Mouse (Mus musculus) 3T3-L1 (cell line): ENCODE measurements around the gene Slc18b1.

Experiments used
- DNase-seq: peaks from one replicate; pipeline ENCODE4 v3.0.0-alpha.2; 2015; ENCODE audit warnings: low read depth, low spot score

Gene Slc18b1

GRCm38 (mm10) chr10:23796551-23797503 lies at the start of gene Slc18b1:
TSS of gene Slc18b1 (plus strand) at chr10:23796986.
- peak; percentile 35 for DNase-seq

DNA sequence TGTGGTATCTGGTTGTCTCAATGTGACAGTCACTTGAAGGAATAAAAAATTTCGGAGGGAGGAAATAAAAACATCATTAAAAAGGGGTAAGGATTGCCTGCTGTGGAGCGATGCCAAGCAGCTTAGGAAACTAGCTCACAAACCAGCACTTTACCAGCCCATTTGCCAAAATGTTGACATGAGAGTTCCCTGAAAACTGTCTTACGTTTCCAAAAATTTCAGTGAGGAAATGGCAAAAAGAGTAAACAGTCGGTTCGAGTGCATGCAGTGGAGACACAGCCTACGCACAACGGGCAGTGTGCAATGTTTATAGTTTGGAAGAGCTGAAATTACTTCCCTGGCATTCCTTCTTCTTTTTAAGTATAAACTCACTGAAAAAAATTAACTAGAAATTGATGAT lies 42.6 kb upstream of the Slc18b1 start:
- no peak for DNase-seq

DNA sequence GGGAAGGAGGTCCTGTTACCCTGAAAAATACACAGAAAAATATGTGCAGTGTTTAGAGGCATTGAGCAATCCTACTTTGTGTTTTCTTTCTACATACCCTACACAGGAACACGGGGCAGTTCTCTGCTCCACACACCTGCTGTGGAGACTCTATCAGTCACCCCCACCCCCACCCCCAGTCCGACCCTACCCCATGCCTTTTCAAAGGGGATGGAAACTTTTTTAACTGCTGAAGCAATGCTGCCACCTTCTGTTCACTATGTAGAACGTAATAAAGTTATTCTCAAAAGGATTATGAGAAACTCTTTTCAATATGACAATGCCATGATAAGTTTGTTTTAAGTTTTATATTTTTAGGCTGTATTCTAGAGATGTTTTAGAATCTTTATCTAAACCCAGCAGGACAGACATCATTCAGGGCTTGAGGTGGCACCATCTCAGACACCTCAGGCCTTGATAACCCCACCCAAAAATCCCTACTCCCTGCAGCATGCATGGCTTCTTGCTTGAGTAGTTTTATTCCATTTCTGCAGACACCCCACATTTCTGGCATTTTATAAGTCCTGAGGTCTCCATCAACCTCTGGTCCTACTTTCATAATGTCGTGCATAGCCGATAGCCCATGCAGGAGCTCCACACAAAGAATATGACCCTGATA lies 19.4 kb upstream of the Slc18b1 start:
- peak; percentile 29 for DNase-seq

DNA sequence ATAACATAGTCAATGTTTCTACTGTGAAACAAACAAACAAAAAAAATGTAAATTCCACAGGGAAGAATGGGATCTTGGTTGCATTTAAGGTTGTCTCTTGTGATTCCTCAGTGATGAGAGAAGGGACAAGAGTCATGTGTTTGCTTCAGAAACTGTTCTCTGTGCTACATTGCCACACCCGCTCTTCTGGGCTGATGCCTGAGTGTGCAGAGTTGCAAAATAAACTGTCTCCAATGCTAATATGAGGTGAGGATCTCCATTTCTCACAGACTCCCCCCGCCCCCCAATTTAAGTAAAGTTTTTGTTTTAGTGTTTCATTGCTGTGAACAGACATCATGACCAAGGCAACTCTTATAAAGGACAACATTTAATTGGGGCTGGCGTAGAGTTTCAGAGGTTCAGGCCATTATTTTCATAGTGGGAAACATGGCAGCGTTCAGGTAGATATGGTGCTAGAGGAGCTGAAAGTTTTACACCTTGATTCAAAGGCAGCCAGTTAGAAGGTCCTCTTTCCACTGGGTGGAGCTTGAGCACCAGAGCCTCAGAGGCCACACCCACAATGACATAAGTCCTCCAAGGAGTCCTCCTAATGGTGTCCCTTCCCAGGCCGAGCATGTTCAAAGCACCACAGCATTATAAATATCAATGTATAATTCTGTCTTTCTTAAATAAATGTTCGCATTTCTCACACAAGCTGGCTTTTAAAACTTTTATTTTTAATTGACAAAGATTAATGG lies 16.1 kb upstream of the Slc18b1 start:
- DNase-seq = peak; percentile 48

- DNase-seq = no peak
These were observed 14.7 kb upstream of the Slc18b1 start for GRCm38 (mm10) chr10:23781760-23782735.

DNA sequence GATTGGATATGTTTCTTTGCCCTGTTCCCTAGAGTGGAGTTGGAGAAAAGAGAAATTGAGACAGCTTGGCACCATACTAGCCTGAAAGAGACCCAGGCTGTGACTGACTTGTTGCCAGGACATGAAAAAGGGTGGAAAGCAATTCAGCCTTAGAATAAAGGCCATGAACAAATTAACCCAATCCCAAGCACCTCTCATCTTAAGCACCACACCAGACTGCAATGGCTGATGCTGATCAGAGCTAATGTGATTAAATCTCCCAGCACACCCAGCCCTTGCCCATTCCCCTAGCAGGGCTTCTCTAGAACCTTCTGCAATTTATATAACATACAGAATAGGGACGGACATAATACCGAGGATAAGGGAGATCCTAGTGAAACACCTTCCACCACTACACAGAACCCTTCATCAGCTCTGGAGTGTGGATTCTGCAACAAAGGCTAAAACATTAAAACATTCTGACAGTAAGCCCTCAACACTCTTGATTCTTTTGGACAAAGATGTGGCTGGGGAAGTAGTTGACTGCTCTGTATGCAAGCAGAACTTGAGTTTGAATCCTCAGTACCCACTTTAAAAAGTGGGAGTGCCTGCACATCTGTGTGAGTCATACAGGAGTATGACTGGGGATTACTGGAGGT lies 13.8 kb upstream of the Slc18b1 start:
- DNase-seq = no peak

DNA sequence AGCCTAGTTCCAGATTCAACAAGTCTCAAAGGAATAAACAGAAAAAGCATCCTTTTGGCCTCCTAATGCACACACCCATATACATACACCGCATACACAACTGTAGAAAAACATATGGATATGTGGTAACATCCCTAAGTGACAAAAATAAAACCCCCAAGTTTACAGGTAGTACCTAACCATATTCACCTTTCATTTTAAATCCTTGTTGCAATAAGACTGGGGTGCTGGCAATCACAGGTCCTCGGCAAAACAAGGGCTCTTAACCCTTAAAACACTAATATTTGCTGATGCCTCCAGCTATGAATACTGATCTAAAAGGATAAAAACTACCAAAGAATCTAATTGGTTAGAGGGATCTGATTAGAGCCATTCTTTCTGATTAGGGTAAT lies 13.3 kb upstream of the Slc18b1 start:
- peak; percentile 48 for DNase-seq

GRCm38 (mm10) chr10:23784121-23784520 lies 12.7 kb upstream of the Slc18b1 start:
- peak; percentile 29 for DNase-seq

DNA sequence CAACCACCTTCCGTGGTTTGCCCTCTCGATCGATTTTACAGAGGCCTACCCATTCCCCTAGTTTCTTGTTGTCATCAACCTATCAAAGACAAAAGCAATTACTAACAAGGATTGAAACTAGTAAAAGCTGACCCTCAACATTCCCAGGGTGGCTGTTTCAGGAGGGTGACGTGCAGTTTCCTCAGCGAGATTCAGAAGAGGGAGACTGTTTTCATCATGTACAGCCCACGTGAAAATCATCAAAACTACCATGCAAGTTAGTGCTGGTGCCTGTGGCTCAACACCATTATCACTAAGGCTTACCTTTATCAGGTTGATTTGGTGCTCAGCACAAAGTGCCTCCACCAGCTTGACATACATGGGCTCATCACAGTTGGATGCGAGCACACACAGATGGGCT lies 11.2 kb upstream of the Slc18b1 start:
- DNase-seq = peak; percentile 27

GRCm38 (mm10) chr10:23786040-23786439 lies 10.7 kb upstream of the Slc18b1 start:
- peak; percentile 17 for DNase-seq

DNA sequence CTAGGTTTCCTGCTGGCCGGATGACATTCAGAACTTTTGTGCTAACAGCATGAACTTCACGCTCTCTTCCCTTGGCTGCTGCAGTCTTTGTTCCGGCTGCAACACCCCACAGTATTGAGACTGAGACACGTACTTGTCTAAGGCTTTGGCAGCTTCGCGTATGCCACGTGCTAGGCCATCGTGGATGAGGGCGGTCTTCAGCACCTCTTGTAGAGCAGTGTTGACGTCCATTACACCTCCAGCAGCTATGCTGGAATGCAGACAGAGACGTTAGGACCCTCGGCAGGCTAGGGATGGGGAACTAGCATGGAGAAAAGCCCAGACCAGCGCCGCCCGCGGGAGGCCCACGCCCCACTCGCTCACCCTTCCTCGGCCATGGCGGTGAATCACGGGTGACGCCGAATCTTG lies 10.2 kb upstream of the Slc18b1 start:
- DNase-seq = peak; percentile 24

DNA sequence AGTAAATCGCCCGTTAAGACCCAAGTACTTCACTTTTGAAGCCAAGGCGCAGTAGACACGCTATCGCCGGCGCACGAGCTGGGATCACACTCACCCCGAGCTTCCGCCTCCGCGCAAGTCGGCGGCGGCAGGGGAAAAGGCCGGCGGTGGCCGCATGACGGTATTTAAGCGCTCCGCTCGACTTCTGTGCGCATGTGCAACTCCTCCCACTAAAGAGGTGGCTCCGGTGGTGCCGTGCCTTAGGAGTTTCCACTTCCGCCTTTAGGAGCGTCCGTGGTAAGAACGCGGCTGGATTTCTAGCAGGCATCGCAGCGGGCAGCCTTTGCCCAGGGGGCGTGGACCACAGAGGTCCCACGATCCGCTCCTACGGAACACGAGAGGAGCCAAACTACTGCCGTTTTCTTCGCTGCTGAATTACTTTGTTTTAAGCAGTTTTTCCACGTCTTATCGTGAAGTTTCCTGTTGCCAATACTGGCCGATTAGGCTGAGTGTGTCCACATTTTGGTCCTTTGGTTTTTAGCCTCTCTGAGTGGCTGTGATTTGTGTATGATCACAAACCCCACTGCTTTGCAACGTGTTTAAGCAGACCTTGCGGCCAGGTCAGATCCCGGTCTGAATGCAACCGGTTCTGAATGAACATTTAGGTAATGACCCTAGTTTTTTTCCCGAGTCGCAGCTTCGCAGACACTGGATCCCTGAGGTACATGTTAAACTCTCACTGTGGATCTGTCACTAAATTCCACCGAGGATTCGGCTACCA lies 9.5 kb upstream of the Slc18b1 start, which contains the start of gene Rps12:
TSS of gene Rps12 (minus strand) at position 214 of the 760 bp plus-strand sequence.
- DNase-seq = peak; percentile 98

- DNase-seq = peak; percentile 35
These were observed 8.7 kb upstream of the Slc18b1 start for GRCm38 (mm10) chr10:23788056-23788600.

DNA sequence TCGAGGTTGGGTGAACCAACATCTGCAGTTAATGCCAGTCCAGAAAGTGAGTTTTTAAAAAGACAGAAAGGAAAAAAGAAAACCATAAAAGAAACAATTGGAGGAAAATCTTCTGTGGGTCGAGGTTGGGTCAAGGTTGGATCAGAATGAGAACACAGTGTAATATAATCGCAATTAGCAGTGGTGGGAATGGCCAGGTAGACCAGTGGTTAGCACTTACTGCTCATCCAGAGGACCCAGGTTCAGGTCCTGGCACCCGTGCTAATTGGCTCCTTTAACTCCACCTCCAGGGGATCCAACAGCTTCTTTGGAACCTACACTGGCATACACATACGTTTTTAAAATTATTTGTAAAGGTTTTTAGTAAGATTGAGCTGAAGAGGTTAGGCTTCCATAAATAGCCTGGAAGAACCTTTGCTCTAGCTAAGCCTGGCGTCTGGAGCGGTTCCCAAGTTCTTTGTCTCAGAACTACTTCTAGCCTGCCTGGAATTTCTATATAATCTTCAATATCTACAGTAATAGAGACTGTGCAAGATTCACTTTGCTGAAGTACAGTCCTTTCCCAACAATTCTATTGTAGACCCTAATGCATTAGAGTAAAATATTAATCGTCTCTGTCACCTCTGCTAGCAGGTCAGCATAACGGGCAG lies 790 bp upstream of the Slc18b1 start:
- DNase-seq = no peak

- DNase-seq = peak; percentile 48
These were observed 820 bp downstream of the Slc18b1 start for GRCm38 (mm10) chr10:23797606-23798005.

DNA sequence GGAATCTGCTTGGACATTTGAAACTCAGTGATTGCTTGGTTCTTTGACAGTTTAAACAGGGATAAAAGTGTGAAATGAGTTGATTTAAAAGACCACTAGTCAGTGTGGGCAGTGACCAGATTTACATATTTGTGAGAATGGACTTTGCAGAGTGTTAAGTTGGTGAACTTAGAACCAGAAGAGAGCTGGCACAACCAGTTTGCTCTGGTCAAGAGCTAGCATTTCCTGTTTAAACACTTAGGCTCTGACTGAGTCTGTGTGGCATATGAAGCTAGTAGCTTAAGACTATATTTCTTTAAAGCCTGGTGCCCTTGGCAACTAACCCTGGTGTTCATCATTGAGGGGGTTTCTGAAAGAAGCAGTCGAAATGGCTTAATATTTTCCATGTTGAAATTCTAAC lies 1.4 kb downstream of the Slc18b1 start:
- DNase-seq = peak; percentile 21

DNA sequence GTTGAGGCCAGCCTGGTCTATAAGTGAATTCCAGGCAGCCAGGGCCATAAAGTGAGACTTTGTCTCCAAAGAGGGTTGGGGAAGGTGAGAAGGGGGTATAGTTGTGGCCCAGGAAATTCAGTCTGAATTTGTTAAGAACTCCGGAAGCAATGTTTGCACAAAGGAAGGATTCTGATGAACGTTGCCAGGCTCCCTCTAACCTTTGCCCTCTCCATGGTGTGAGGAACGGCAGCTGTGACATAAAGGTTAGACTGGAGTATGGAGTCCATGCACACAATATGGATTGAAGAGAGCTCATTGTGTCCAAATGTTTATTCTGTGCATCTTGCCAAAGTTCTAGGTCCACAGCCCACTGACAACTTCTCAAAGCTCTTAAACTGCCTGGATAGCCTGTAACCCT lies 3.1 kb downstream of the Slc18b1 start:
- no peak for DNase-seq

DNA sequence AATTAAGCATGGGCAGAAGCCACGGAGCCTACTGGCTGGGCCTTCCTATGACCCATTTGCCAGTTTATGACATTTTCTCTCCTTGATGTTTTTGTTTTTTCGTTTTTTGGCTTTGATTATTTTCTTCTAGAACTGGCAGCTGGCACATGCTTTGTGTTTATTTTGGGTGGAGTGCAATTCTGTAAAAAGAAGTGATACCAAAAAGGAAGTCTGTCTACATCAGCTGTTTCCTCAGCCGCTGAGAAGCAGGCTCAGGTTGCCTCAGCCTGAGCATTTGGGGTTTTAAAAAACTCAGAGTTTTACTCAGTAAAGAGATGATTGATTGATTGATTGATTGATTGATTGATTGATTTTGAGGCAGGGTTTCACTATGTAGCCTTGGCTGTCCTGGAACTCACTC lies 6.1 kb downstream of the Slc18b1 start:
- no peak for DNase-seq

- DNase-seq = no peak
These were observed 7.9 kb downstream of the Slc18b1 start for GRCm38 (mm10) chr10:23804665-23805064.
